Mouse (Mus musculus): ENCODE results near the gene Jak1.

The Jak1 gene

GRCm38 (mm10) chr4:101239313-101240162 lies 25.5 kb downstream of the Jak1 start:
- no peak for DNase-seq (ENCODE audit: low spot score in 2 of 2)

- DNase-seq (ENCODE audit: low spot score in 2 of 2): no peak
These were observed 26.5 kb downstream of the Jak1 start for GRCm38 (mm10) chr4:101238589-101238988.

GRCm38 (mm10) chr4:101236797-101237196 lies 28.3 kb downstream of the Jak1 start:
- no peak for DNase-seq (ENCODE audit: low spot score in 2 of 2)

GRCm38 (mm10) chr4:101235964-101236363 lies 29.1 kb downstream of the Jak1 start:
- no peak for DNase-seq (ENCODE audit: low spot score in 2 of 2)

- DNase-seq (ENCODE audit: low spot score in 2 of 2): no peak
These were observed 30.3 kb downstream of the Jak1 start for GRCm38 (mm10) chr4:101234753-101235152.

GRCm38 (mm10) chr4:101234332-101234731 lies 30.8 kb downstream of the Jak1 start:
- DNase-seq (ENCODE audit: low spot score in 2 of 2): no peak

GRCm38 (mm10) chr4:101230621-101231020 lies 34.5 kb downstream of the Jak1 start:
- no peak for DNase-seq (ENCODE audit: low spot score in 2 of 2)

GRCm38 (mm10) chr4:101227398-101227797 lies 37.7 kb downstream of the Jak1 start:
- DNase-seq (ENCODE audit: low spot score in 2 of 2): no peak

GRCm38 (mm10) chr4:101225984-101226383 lies 39.1 kb downstream of the Jak1 start:
- DNase-seq (ENCODE audit: low spot score in 2 of 2): no peak

- DNase-seq (ENCODE audit: low spot score in 2 of 2): no peak
These were observed 44.1 kb downstream of the Jak1 start for GRCm38 (mm10) chr4:101220946-101221345.

- no peak for DNase-seq (ENCODE audit: low spot score in 2 of 2)
These were observed 45.2 kb downstream of the Jak1 start for GRCm38 (mm10) chr4:101219839-101220238.

GRCm38 (mm10) chr4:101217026-101217540 lies 48.0 kb downstream of the Jak1 start:
- DNase-seq (ENCODE audit: low spot score in 2 of 2): no peak

- no peak for DNase-seq (ENCODE audit: low spot score in 2 of 2)
These were observed 48.8 kb downstream of the Jak1 start for GRCm38 (mm10) chr4:101216286-101216685.

- DNase-seq (ENCODE audit: low spot score in 2 of 2): no peak
These were observed 51.6 kb downstream of the Jak1 start for GRCm38 (mm10) chr4:101213477-101213876.

- DNase-seq (ENCODE audit: low spot score in 2 of 2): no peak
These were observed 57.6 kb downstream of the Jak1 start for GRCm38 (mm10) chr4:101207492-101207891.

- no peak for DNase-seq (ENCODE audit: low spot score in 2 of 2)
These were observed 61.6 kb downstream of the Jak1 start for GRCm38 (mm10) chr4:101203518-101203917.

GRCm38 (mm10) chr4:101202626-101203025 lies 62.5 kb downstream of the Jak1 start:
- no peak for DNase-seq (ENCODE audit: low spot score in 2 of 2)

GRCm38 (mm10) chr4:101199433-101200081 lies 65.5 kb downstream of the Jak1 start:
- peak in 1 of 2 experiments; percentile 29 for DNase-seq (ENCODE audit: low spot score in 2 of 2)

- DNase-seq (ENCODE audit: low spot score in 2 of 2): no peak
These were observed 66.7 kb downstream of the Jak1 start for GRCm38 (mm10) chr4:101198333-101198732.

GRCm38 (mm10) chr4:101197421-101198170 lies 67.5 kb downstream of the Jak1 start:
- no peak for DNase-seq (ENCODE audit: low spot score in 2 of 2)

- no peak for DNase-seq (ENCODE audit: low spot score in 2 of 2)
These were observed 68.7 kb downstream of the Jak1 start for GRCm38 (mm10) chr4:101196407-101196806.

- DNase-seq (ENCODE audit: low spot score in 2 of 2): no peak
These were observed 70.9 kb downstream of the Jak1 start for GRCm38 (mm10) chr4:101194170-101194569.

Data from thymus, postnatal 10 days (tissue).